Mouse (Mus musculus) neural tube, embryonic 11.5 days (tissue): ENCODE data around the gene Rgsl1. TPM values are rescaled to one million over a fixed set of nuclear protein-coding genes. Genes with fewer than 3 reads are reported as not detected.

Source experiments
- ATAC-seq: fragments of 200-750 bp; cut with Nextera tagmentation; 2 replicates; pipeline ENCODE4 v1.8.0; 2017; ENCODE audit warnings: moderate number of reproducible peaks, mild to moderate bottlenecking, moderate TSS enrichment, moderate library complexity; ENCODE audit not compliant: insufficient read depth, low FRiP score, low TSS enrichment
- DNase-seq: peaks from one replicate; pipeline ENCODE4 v3.0.0-alpha.2; 2015; ENCODE audit warnings: low spot score
- H3K27ac ChIP-seq: fragments of 300-500 bp; sonication (generic); 2 replicates; pipeline ENCODE4 v1.5.1; 2014; ENCODE audit warnings: low read depth, mild to moderate bottlenecking, low read length
- H3K27me3 ChIP-seq: fragments of 300-500 bp; sonication (generic); 2 replicates; pipeline ENCODE4 v1.6.1; 2014; ENCODE audit warnings: mild to moderate bottlenecking, low read length, mixed read lengths; ENCODE audit not compliant: control insufficient read depth, insufficient read depth
- H3K36me3 ChIP-seq: fragments of 300-500 bp; sonication (generic); 2 replicates; pipeline ENCODE4 v1.6.1; 2014; ENCODE audit warnings: mild to moderate bottlenecking, low read length, moderate library complexity, mixed read lengths; ENCODE audit not compliant: control insufficient read depth, insufficient read depth
- H3K4me1 ChIP-seq: fragments of 300-500 bp; sonication (generic); 2 replicates; pipeline ENCODE4 v1.6.1; 2014; ENCODE audit warnings: low read length, mixed read lengths; ENCODE audit not compliant: control insufficient read depth, insufficient read depth
- H3K4me2 ChIP-seq: fragments of 300-500 bp; sonication (generic); 2 replicates; pipeline ENCODE4 v1.6.1; 2014; ENCODE audit warnings: low read depth, mild to moderate bottlenecking, moderate library complexity
- H3K4me3 ChIP-seq: fragments of 300-500 bp; sonication (generic); 2 replicates; pipeline ENCODE4 v1.5.1; 2014; ENCODE audit warnings: low read depth, low read length
- H3K9ac ChIP-seq: fragments of 300-500 bp; sonication (generic); 2 replicates; pipeline ENCODE4 v1.6.1; 2014; ENCODE audit warnings: mild to moderate bottlenecking, low read length
- H3K9me3 ChIP-seq: fragments of 300-500 bp; sonication (generic); 2 replicates; pipeline ENCODE4 v1.6.1; 2016; ENCODE audit warnings: low read length; ENCODE audit not compliant: control insufficient read depth
- WGBS: fragments of 180-500 bp; shearing (Covaris S2); extraction: QIAGEN DNeasy Blood & Tissue Kit; methylation state at CpG from one replicate; pipeline ENCODE4 v1.1.7; 2014; 5-methylcytosine and 5-hydroxymethylcytosine counted together
- polyA plus RNA-seq: library from polyadenylated mRNA; unstranded; fragments of >200 nt; fragmentation: Nextera tagmentation; extraction: Ambion mirVana; gene quantifications from 2 replicates; pipeline ENCODE4 v1.2.1, GENCODE M21; 2014

Gene Rgsl1
- polyA plus RNA-seq, 1 experiment from 2014 or later, result not detected

DNA sequence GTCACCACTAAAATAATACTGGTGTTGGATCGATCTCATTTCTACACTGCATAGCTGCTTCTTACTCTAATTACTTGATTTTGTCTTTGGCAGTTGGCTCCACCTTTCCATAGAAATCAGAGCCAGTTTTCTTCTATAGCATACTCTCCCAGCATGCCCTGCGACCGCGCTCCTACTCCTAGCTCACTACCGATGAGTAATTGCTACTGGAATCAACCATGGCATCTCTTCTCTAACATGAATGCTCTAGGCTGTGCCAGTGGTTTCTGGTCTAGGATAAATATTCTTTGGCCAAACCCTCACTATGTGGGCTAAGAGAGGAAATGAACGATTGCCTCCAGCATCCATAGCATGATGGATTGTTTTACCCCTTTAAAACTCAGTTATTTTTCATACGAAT is 2.5 kb upstream of the Rgsl1 start:
- Histone ChIP-seq H3K36me3 (no peaks in the 10 kb centered on the region), H3K4me3 (no peak overlapping the region), H3K9ac (no peak overlapping the region), H3K9me3 (no peaks in the 10 kb centered on the region), H3K27me3 (no peaks in the 10 kb centered on the region), H3K4me2 (no peak overlapping the region), H3K4me1 (no peaks in the 10 kb centered on the region), H3K27ac (no peak overlapping the region)
- 89% methylated on average over 7 of the region's 7 CpGs for WGBS
- no peak for DNase-seq
- no peak for ATAC-seq

DNA sequence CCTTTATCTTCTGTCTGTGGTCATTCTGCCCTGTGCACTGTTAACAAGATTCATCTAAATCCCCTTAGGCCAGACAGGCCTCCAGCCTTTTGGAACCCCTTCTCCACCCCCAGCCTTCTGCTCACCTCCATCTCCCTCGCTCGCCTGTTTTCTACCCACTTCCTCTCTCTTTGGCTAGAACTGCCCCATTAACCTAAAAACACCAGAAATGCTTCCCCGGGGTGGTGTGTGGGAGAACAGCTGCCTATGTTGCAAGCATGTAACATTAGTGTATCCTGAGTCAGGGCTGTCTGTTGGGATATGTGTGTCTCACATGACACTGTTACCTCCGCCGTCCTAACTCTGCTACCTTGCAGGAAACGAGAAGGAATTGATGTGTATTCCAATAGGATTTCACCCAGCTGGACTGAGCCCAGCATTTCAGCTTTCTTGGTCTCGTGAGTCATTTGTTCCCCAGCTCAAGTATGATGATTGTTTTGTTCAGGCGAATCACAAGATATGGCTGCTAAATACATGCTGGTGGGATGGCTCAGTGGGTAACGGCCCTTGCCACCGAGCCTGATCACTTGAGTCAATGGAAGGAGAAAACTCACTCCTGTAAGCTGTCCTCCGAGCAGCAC is 1.7 kb downstream of the Rgsl1 start:
- Histone ChIP-seq H3K4me3 (no peak overlapping the region), H3K27me3 (no peaks in the 10 kb centered on the region), H3K4me1 (no peaks in the 10 kb centered on the region), H3K27ac (no peak overlapping the region), H3K9me3 (no peaks in the 10 kb centered on the region), H3K9ac (no peak overlapping the region), H3K36me3 (no peaks in the 10 kb centered on the region), H3K4me2 (no peak overlapping the region)
- DNase-seq (no peak), ATAC-seq (no peak)
- 93% methylated on average over 11 of the region's 11 CpGs for WGBS

DNA sequence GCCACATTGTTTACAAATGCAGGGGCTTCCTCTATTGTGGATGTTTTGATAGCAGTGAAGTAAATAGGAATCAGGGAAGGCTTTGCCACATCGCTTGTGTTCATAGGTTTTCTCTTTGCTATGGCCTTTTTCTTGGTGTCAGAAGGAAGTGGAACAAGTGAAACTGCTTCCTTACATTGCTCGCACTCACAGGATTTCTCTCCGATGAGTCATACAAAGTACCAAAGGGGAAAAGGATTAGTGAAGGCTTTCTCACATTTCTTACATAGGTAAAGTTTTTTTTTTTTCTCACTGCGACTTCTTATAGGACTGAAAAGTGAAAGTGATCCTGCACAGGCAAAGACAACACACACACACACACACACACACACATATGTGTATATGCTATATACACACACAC is 7.9 kb downstream of the Rgsl1 start:
- Histone ChIP-seq H3K4me1 (no peaks in the 10 kb centered on the region), H3K4me3 (no peak overlapping the region), H3K4me2 (no peak overlapping the region), H3K9me3 (no peaks in the 10 kb centered on the region), H3K36me3 (no peaks in the 10 kb centered on the region), H3K9ac (no peak overlapping the region), H3K27ac (no peak overlapping the region), H3K27me3 (no peaks in the 10 kb centered on the region)
- WGBS, result 83% methylated on average over 4 of the region's 4 CpGs
- DNase-seq (no peak), ATAC-seq (no peak)

DNA sequence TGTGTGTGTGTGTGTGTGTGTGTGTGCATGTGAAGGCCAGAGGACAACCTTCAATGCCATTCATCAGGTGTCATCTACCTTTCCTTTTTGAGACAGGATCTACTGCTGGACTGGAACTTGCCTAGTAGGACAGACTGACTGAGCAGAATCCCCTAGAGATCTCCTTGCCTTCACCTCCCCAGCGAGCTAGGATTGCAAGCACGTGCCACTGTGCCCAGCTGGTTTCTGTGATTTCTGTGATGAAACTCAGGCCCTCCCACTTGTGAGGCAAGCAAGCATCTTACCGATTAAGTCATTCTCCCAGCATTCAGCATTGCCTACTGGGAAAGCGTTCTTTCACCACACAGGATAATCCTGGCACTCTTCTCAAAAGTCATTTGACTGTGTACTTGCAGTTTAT is 13.2 kb downstream of the Rgsl1 start:
- 82% methylated on average over 4 of the region's 4 CpGs for WGBS
- ATAC-seq (no peak), DNase-seq (no peak)
- H3K27ac ChIP-seq, result no peak overlapping the region
- no peaks in the 10 kb centered on the region for H3K4me1 ChIP-seq
- H3K9me3 ChIP-seq, result no peaks in the 10 kb centered on the region
- no peak overlapping the region for H3K9ac ChIP-seq
- H3K4me3 ChIP-seq, result no peak overlapping the region
- H3K27me3 ChIP-seq, result no peaks in the 10 kb centered on the region
- H3K36me3 ChIP-seq, result no peaks in the 10 kb centered on the region
- H3K4me2 ChIP-seq, result no peak overlapping the region

DNA sequence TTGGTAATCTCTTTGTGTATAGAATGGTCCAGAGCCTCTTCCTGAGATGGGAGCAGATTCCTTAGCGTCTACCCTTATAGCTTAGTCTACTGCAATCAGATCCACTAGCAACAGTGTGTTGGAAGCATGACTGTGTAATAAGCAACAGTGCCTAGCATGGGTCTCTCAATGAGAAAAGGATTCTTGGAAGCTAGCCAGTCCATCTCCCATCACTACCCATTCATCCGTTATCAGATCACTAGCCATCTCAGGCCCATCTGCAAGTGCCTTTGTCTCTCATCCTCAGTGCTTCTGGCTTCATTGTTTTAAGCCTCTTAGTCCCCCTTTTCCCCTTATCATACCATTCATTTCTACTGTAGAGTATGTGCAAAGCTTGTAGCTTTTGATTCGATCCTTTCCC is 23.7 kb downstream of the Rgsl1 start:
- Histone ChIP-seq H3K4me2 (no peak overlapping the region), H3K9me3 (no peaks in the 10 kb centered on the region), H3K27ac (no peak overlapping the region), H3K27me3 (no peaks in the 10 kb centered on the region), H3K4me1 (no peaks in the 10 kb centered on the region), H3K4me3 (no peak overlapping the region), H3K36me3 (no peaks in the 10 kb centered on the region), H3K9ac (no peak overlapping the region)
- ATAC-seq, result no peak
- DNase-seq, result no peak
- WGBS, result 91% methylated on average over 3 of the region's 3 CpGs

DNA sequence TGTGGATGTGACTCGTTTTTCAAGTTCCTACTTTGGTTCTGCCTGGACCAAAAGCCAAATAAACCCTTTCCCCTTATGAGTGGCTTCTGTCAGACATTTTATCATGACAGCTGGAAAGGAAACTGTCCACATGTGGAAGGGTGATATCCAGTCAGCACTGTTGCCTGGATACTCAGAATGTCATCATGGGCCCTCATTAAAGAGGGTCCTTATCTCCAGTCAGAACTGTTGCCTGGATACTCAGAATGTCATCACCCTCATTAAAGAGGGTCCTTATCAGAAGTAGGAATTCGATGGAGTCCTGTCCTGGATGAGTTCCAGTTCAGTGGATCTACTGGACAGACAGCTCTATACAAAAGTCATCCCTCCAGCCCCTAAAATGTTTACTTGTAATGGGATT is 29.7 kb downstream of the Rgsl1 start:
- no peak overlapping the region for H3K9ac ChIP-seq
- ATAC-seq, result no peak
- no peaks in the 10 kb centered on the region for H3K4me1 ChIP-seq
- H3K4me2 ChIP-seq, result no peak overlapping the region
- H3K4me3 ChIP-seq, result no peak overlapping the region
- H3K9me3 ChIP-seq, result no peaks in the 10 kb centered on the region
- H3K27me3 ChIP-seq, result no peaks in the 10 kb centered on the region
- DNase-seq, result no peak
- 77% methylated on average over 2 of the region's 2 CpGs for WGBS
- H3K27ac ChIP-seq, result no peak overlapping the region
- no peaks in the 10 kb centered on the region for H3K36me3 ChIP-seq

DNA sequence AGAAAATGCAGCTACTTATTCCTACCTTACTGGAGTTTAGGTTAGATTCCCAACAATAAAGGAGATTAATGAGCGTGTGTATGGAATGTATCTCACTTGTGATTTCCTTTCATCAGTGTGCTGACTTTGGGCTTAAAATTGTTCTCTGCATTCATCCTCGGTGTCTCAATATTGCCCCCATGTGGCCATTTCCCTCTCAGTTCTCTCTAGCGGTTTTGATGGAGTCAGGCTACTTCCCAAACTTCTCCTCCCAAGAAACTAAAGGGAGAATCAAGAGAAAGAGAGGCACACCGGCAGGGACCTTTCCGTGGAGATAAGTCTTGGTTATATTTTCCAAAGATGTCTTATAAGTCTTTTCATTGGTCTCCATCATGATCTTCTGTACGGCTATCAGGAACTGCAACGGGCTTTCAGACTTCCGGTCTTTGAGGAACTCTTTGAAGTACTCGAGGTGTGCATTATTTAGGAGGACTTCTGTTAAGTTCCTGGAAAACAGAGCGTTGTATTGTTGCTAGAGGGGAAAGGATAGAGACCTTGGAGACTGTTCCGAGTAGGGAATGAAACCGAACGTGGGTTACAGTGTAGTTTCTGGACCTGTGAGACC is 36.5 kb downstream of the Rgsl1 start:
- WGBS, result 54% methylated on average over 13 of the region's 13 CpGs
- H3K4me1 ChIP-seq, result no peaks in the 10 kb centered on the region
- ATAC-seq (no peak), DNase-seq (peak; percentile 52)
- H3K36me3 ChIP-seq, result no peaks in the 10 kb centered on the region
- no peak overlapping the region for H3K4me3 ChIP-seq
- H3K9me3 ChIP-seq, result no peaks in the 10 kb centered on the region
- no peak overlapping the region for H3K27ac ChIP-seq
- H3K9ac ChIP-seq, result no peak overlapping the region
- no peak overlapping the region for H3K4me2 ChIP-seq
- no peaks in the 10 kb centered on the region for H3K27me3 ChIP-seq

DNA sequence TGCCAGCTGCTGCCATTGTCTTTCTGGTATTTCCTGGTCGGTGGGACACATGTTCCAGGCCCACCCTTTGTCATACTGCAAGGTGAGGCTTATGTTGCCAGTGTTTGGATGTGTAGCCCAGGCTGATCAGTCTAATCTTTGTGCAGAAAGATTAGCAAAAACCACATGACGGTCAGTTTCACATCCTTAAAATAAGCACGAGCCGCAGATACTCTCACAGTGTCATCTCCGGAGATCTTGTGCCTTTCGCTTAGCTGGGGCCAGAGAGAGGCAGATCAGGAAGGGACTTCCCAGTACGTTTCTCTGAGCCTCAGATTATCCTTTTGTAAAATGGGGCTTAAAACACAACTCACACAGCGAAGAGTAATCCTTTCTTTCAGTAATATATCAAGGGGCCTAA is 40.4 kb downstream of the Rgsl1 start:
- Histone ChIP-seq H3K27ac (no peak overlapping the region), H3K9me3 (no peaks in the 10 kb centered on the region), H3K9ac (no peak overlapping the region), H3K27me3 (no peaks in the 10 kb centered on the region), H3K4me3 (no peak overlapping the region), H3K36me3 (no peaks in the 10 kb centered on the region), H3K4me1 (no peaks in the 10 kb centered on the region), H3K4me2 (no peak overlapping the region)
- DNase-seq, result no peak
- 75% methylated on average over 8 of the region's 8 CpGs for WGBS
- no peak for ATAC-seq

DNA sequence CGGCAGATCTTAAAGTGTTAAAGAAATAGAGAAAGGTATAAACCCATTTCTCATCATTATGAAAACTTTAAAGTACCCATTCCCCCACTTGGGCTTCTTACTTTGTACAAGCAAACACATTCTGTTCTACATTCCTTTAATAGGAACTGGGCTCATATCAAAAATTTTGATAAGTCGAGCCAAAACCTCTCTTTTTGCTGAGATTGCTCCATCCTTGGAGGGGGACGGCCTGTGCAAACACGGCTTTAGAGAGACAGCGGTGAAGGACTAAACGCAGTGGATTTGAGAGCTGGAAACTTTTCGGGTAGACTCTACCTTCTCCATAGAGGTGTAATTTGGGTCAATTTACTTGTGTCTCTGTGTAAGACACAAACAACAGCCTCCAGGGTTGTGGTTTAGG is 41.3 kb downstream of the Rgsl1 start:
- Histone ChIP-seq H3K9me3 (no peaks in the 10 kb centered on the region), H3K4me2 (no peak overlapping the region), H3K36me3 (no peaks in the 10 kb centered on the region), H3K4me1 (no peaks in the 10 kb centered on the region), H3K27ac (no peak overlapping the region), H3K9ac (no peak overlapping the region), H3K27me3 (no peaks in the 10 kb centered on the region), H3K4me3 (no peak overlapping the region)
- no peak for DNase-seq
- WGBS, result 86% methylated on average over 7 of the region's 7 CpGs
- no peak for ATAC-seq
